Mouse (Mus musculus) embryonic facial prominence, embryonic 12.5 days (tissue): ENCODE data around the gene Obscn. TPM values are rescaled to one million over a fixed set of nuclear protein-coding genes. Genes with fewer than 3 reads are reported as not detected.

ENCODE experiments used
- ATAC-seq: fragments of 200-750 bp; cut with Nextera tagmentation; 2 replicates; pipeline ENCODE4 v1.8.0; 2017; ENCODE audit not compliant: insufficient number of reproducible peaks, insufficient read depth, low FRiP score, low TSS enrichment
- H3K27ac ChIP-seq: fragments of 300-500 bp; sonication (generic); 2 replicates; pipeline ENCODE4 v1.5.1; 2016; ENCODE audit warnings: mild to moderate bottlenecking
- H3K27me3 ChIP-seq: fragments of 300-500 bp; sonication (generic); 2 replicates; pipeline ENCODE4 v1.6.1; 2016; ENCODE audit warnings: mild to moderate bottlenecking, moderate library complexity
- H3K36me3 ChIP-seq: fragments of 300-500 bp; sonication (generic); 2 replicates; pipeline ENCODE4 v1.6.1; 2016; ENCODE audit warnings: mild to moderate bottlenecking
- H3K4me1 ChIP-seq: fragments of 300-500 bp; sonication (generic); 2 replicates; pipeline ENCODE4 v1.6.1; 2016
- H3K4me2 ChIP-seq: fragments of 300-500 bp; sonication (generic); replicated peaks from 2 replicates; pipeline ENCODE4 v1.6.1; 2016; ENCODE audit warnings: mild to moderate bottlenecking, moderate library complexity
- H3K4me3 ChIP-seq: fragments of 300-500 bp; sonication (generic); 2 replicates; pipeline ENCODE4 v1.5.1; 2016; ENCODE audit warnings: mild to moderate bottlenecking
- H3K9ac ChIP-seq: fragments of 300-500 bp; sonication (generic); 2 replicates; pipeline ENCODE4 v1.6.1; 2016; ENCODE audit warnings: mild to moderate bottlenecking, moderate library complexity
- H3K9me3 ChIP-seq: fragments of 300-500 bp; sonication (generic); 2 replicates; pipeline ENCODE4 v1.6.1; 2016; ENCODE audit warnings: mild to moderate bottlenecking, moderate library complexity
- WGBS: fragments of 180-500 bp; shearing (Covaris S2); methylation state at CpG from one replicate; pipeline ENCODE4 v1.1.7; 2016; 5-methylcytosine and 5-hydroxymethylcytosine counted together
- polyA plus RNA-seq: library from polyadenylated mRNA; unstranded; fragments of >200 nt; fragmentation: Nextera tagmentation; extraction: Ambion mirVana; gene quantifications from 2 replicates; pipeline ENCODE4 v1.2.1, GENCODE M21; 2016

The Obscn gene
- polyA plus RNA-seq, 1 experiment from 2014 or later = 0.28 TPM

- H3K4me2 ChIP-seq = no peak overlapping the region
- no peak overlapping the region for H3K27ac ChIP-seq
- no peaks in the 10 kb centered on the region for H3K27me3 ChIP-seq
- H3K4me3 ChIP-seq = no peak overlapping the region
- no peak overlapping the region for H3K9ac ChIP-seq
- H3K4me1 ChIP-seq = no peaks in the 10 kb centered on the region
- no peaks in the 10 kb centered on the region for H3K9me3 ChIP-seq
- ATAC-seq = no peak
- H3K36me3 ChIP-seq = no peaks in the 10 kb centered on the region
- WGBS = 87% methylated on average over 13 of the region's 13 CpGs
Observed at GRCm38 (mm10) chr11:59029003-59029402, 107.2 kb downstream of the Obscn start.

GRCm38 (mm10) chr11:59026411-59026810 is 109.8 kb downstream of the Obscn start:
- no peaks in the 10 kb centered on the region for H3K9me3 ChIP-seq
- H3K27me3 ChIP-seq = no peaks in the 10 kb centered on the region
- H3K4me3 ChIP-seq = no peak overlapping the region
- no peaks in the 10 kb centered on the region for H3K36me3 ChIP-seq
- no peak overlapping the region for H3K27ac ChIP-seq
- no peaks in the 10 kb centered on the region for H3K4me1 ChIP-seq
- no peak for ATAC-seq
- H3K4me2 ChIP-seq = no peak overlapping the region
- WGBS = 71% methylated on average over 6 of the region's 6 CpGs
- no peak overlapping the region for H3K9ac ChIP-seq

GRCm38 (mm10) chr11:59015052-59015451 is 121.2 kb downstream of the Obscn start:
- no peak overlapping the region for H3K9ac ChIP-seq
- WGBS = 31% methylated on average over 9 of the region's 9 CpGs
- no peak overlapping the region for H3K27ac ChIP-seq
- no peaks in the 10 kb centered on the region for H3K36me3 ChIP-seq
- H3K4me2 ChIP-seq = no peak overlapping the region
- no peak for ATAC-seq
- H3K4me3 ChIP-seq = no peak overlapping the region
- H3K9me3 ChIP-seq = no peaks in the 10 kb centered on the region
- H3K4me1 ChIP-seq = no peaks in the 10 kb centered on the region
- H3K27me3 ChIP-seq = no peaks in the 10 kb centered on the region

GRCm38 (mm10) chr11:59002327-59003079 is 133.7 kb downstream of the Obscn start:
- Histone ChIP-seq H3K9ac (no peak overlapping the region), H3K9me3 (no peaks in the 10 kb centered on the region), H3K27me3 (no peaks in the 10 kb centered on the region), H3K36me3 (no peaks in the 10 kb centered on the region), H3K4me1 (no peaks in the 10 kb centered on the region), H3K27ac (no peak overlapping the region), H3K4me3 (no peak overlapping the region), H3K4me2 (no peak overlapping the region)
- WGBS = 80% methylated on average over 7 of the region's 7 CpGs
- no peak for ATAC-seq

GRCm38 (mm10) chr11:59000635-59001034 is 135.6 kb downstream of the Obscn start:
- WGBS = 89% methylated on average over 21 of the region's 21 CpGs
- Histone ChIP-seq H3K4me3 (no peak overlapping the region), H3K36me3 (no peaks in the 10 kb centered on the region), H3K27me3 (peaks cover 5% of the 10 kb centered on the region; the same call in 1 of the 2 replicates), H3K9ac (no peak overlapping the region), H3K9me3 (no peaks in the 10 kb centered on the region), H3K27ac (no peak overlapping the region), H3K4me2 (no peak overlapping the region), H3K4me1 (no peaks in the 10 kb centered on the region)
- no peak for ATAC-seq

GRCm38 (mm10) chr11:58999830-59000229 is 136.4 kb downstream of the Obscn start:
- no peak overlapping the region for H3K9ac ChIP-seq
- H3K4me2 ChIP-seq = no peak overlapping the region
- ATAC-seq = no peak
- H3K36me3 ChIP-seq = no peaks in the 10 kb centered on the region
- no peak overlapping the region for H3K27ac ChIP-seq
- H3K4me1 ChIP-seq = no peaks in the 10 kb centered on the region; the same call in 1 of the 2 replicates
- H3K4me3 ChIP-seq = no peak overlapping the region
- 64% methylated on average over 6 of the region's 6 CpGs for WGBS
- peaks cover 13% of the 10 kb centered on the region for H3K27me3 ChIP-seq
- no peaks in the 10 kb centered on the region for H3K9me3 ChIP-seq

- Histone ChIP-seq H3K36me3 (no peaks in the 10 kb centered on the region), H3K27ac (no peak overlapping the region), H3K27me3 (peaks cover 20% of the 10 kb centered on the region), H3K9me3 (no peaks in the 10 kb centered on the region), H3K4me3 (no peak overlapping the region), H3K4me1 (peaks cover 7% of the 10 kb centered on the region; the same call in 1 of the 2 replicates), H3K4me2 (no peak overlapping the region), H3K9ac (no peak overlapping the region)
- 46% methylated on average over 11 of the region's 11 CpGs for WGBS
- no peak for ATAC-seq
Observed at GRCm38 (mm10) chr11:58999158-58999557, 137.0 kb downstream of the Obscn start.

GRCm38 (mm10) chr11:58997541-58997940 is 138.7 kb downstream of the Obscn start:
- Histone ChIP-seq H3K36me3 (no peaks in the 10 kb centered on the region), H3K9ac (no peak overlapping the region), H3K4me1 (peaks cover 10% of the 10 kb centered on the region; the same call in 1 of the 2 replicates), H3K27ac (no peak overlapping the region), H3K4me3 (no peak overlapping the region), H3K27me3 (peaks cover 28% of the 10 kb centered on the region), H3K9me3 (no peaks in the 10 kb centered on the region), H3K4me2 (no peak overlapping the region)
- ATAC-seq = no peak
- 82% methylated on average over 5 of the region's 5 CpGs for WGBS

- no peak for ATAC-seq
- Histone ChIP-seq H3K4me1 (peaks cover 10% of the 10 kb centered on the region; the same call in 1 of the 2 replicates), H3K27ac (no peak overlapping the region), H3K9ac (no peak overlapping the region), H3K27me3 (peaks cover 28% of the 10 kb centered on the region), H3K36me3 (peaks cover 3% of the 10 kb centered on the region; the same call in 1 of the 2 replicates), H3K9me3 (no peaks in the 10 kb centered on the region), H3K4me3 (no peak overlapping the region), H3K4me2 (no peak overlapping the region)
- WGBS = 58% methylated on average over 12 of the region's 12 CpGs
Observed at GRCm38 (mm10) chr11:58995807-58996370, 140.3 kb downstream of the Obscn start.

- WGBS = 80% methylated on average over 9 of the region's 9 CpGs
- Histone ChIP-seq H3K9ac (no peak overlapping the region), H3K4me1 (peaks cover 10% of the 10 kb centered on the region; the same call in 1 of the 2 replicates), H3K27ac (no peak overlapping the region), H3K9me3 (no peaks in the 10 kb centered on the region), H3K4me2 (peak overlapping the region; percentile 69), H3K4me3 (no peak overlapping the region), H3K36me3 (peaks cover 10% of the 10 kb centered on the region), H3K27me3 (peaks cover 28% of the 10 kb centered on the region)
- ATAC-seq = no peak
Observed at GRCm38 (mm10) chr11:58995061-58995806, 141.0 kb downstream of the Obscn start.

GRCm38 (mm10) chr11:58994337-58994826 is 141.8 kb downstream of the Obscn start:
- WGBS = under 1% methylated on average over 32 of the region's 35 CpGs
- peaks cover 28% of the 10 kb centered on the region for H3K27me3 ChIP-seq
- ATAC-seq = peak; percentile 64; the same call in 1 of the 2 replicates
- no peaks in the 10 kb centered on the region for H3K9me3 ChIP-seq
- peak overlapping the region; percentile 69 for H3K4me2 ChIP-seq
- peak overlapping the region; percentile 37 for H3K4me3 ChIP-seq
- peaks cover 18% of the 10 kb centered on the region for H3K36me3 ChIP-seq
- H3K4me1 ChIP-seq = peaks cover 10% of the 10 kb centered on the region; the same call in 1 of the 2 replicates
- no peak overlapping the region for H3K27ac ChIP-seq
- 0 out of 2 replicates have a peak overlapping the region, but pooled peaks have one; percentile 47 for H3K9ac ChIP-seq
